Mouse (Mus musculus): ENCODE data around the gene Adgrb3.

DNA sequence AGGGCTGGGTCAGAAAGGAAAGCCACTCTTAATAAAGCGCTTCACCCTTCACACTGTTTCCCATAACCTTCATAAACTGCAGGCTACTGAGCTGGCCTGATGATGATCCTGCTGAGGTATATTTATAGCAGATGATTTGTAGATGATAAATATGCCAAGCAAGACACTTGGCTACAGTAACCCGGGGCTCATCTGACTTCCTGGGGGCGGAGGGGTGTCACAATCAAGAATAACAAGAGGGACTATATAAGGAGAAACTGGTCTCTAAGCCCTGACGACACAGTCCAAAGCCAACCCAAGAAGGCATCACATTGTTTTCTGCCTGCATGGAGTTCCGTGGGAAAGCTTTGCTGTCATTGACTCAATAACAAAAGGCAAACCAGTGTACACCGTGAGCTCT is 2.8 kb upstream of the Adgrb3 start:
- TF ChIP-seq CTCF (IDR thresholded peaks at IDR 0.05; ENCODE audit: low read depth) (no peak), EP300 (IDR thresholded peaks at IDR 0.05; ENCODE audit: low read depth) (no peak)

Measured in heart, postnatal 0 days (tissue).